Mouse (Mus musculus) embryonic fibroblast, embryonic 13.5 days (primary cell): ENCODE results near the gene Cpeb1.

Experiments
- CTCF ChIP-seq: IDR thresholded peaks from 2 replicates; pipeline ENCODE4 v1.5.1; 2011; ENCODE audit warnings: mild to moderate bottlenecking, control low read depth, low read length, moderate library complexity, borderline replicate concordance; ENCODE audit not compliant: insufficient read depth
- POLR2A ChIP-seq: IDR thresholded peaks from 2 replicates; pipeline ENCODE4 v1.6.1; 2011; ENCODE audit warnings: low read depth, mild to moderate bottlenecking, control low read depth, low read length, moderate library complexity

GRCm38 (mm10) chr7:81497171-81497570, 41.9 kb upstream of the Cpeb1 start:
- TF ChIP-seq CTCF (no peak), POLR2A (no peak)
